22 mouse cellular contexts compared by ENCODE assay signal in the genomic region with DNA sequence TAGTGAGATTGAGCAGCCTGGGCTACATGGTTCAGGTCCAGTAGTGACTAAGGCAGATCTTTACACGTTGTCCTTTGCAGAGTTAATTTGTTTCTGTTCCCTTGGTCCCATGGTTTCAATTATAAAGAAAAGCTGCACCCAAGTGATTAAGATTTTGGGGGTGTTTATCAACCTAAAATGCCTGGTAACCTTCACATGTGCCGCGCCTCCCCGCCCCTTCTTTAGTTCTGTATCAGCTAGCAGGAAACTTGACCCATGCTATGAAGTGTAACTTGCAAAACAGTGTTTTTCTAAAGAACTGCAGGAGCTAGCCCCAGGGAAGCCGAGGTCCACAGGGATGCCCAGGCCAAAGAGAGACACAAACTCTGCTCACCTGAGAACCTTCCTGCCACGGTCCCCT. TPM values are rescaled to one million over a fixed set of nuclear protein-coding genes. Genes with fewer than 3 reads are reported as not detected.
DNase-seq lines count a peak whose midpoint lies in the region; ATAC-seq lines count a peak whose summit lies in the region.
"Had no signal": no experiment of that assay in that cellular context is flagged by ENCODE, and none has a peak within 500 bp of the region (broad histone marks: within the 10 kb centered on the region; RNA-seq: fewer than 3 reads in every experiment).

No protein-coding gene starts in this region.

- no peaks in the 10 kb centered on the region for H3K27me3 ChIP-seq in kidney, embryonic 16.5 days (ENCODE audit: insufficient read depth, low read length)
- no peaks in the 10 kb centered on the region for H3K27me3 ChIP-seq in liver, embryonic 11.5 days (replicated peaks; ENCODE audit: control insufficient read depth, insufficient read depth, low read length)
- H3K27me3 ChIP-seq: limb, embryonic 15.5 days; neural tube, embryonic 12.5 days; stomach, embryonic 15.5 days had no signal

- 52% methylated on average over 6 of the region's 6 CpGs for WGBS in kidney, embryonic 16.5 days
- 43% methylated on average over 6 of the region's 6 CpGs for WGBS in liver, embryonic 11.5 days

- ATAC-seq in kidney, embryonic 16.5 days (ENCODE audit: low FRiP score, low TSS enrichment), result no peak
- no peak for ATAC-seq in liver, embryonic 11.5 days (replicated peaks; ENCODE audit: low FRiP score)
- peak; percentile 36 for ATAC-seq in megakaryocyte-erythroid progenitor cell, adult 5-6 weeks (replicated peaks; ENCODE audit: low FRiP score, low TSS enrichment, poor library complexity, severe bottlenecking)
- ATAC-seq: forebrain, embryonic 14.5 days; intestine, postnatal 0 days had no signal

- H3K9me3 ChIP-seq in kidney, embryonic 16.5 days (ENCODE audit: low read length), result peaks cover 7% of the 10 kb centered on the region; the same call in 1 of the 2 replicates
- H3K9me3 ChIP-seq in liver, embryonic 11.5 days (ENCODE audit: control insufficient read depth, low read length), result no peaks in the 10 kb centered on the region
- H3K9me3 ChIP-seq: limb, embryonic 15.5 days; neural tube, embryonic 12.5 days; stomach, embryonic 15.5 days had no signal

- H3K9ac ChIP-seq in kidney, embryonic 16.5 days (replicated peaks; ENCODE audit: low read length), result no peak overlapping the region
- peak overlapping the region; percentile 53 for H3K9ac ChIP-seq in liver, embryonic 11.5 days (ENCODE audit: low read depth, low read length)
- H3K9ac ChIP-seq: hindbrain, embryonic 14.5 days; limb, embryonic 15.5 days; neural tube, embryonic 12.5 days; stomach, embryonic 15.5 days had no signal

- 0 out of 2 replicates have a peak overlapping the region, but pooled peaks have one; percentile 10 for H3K27ac ChIP-seq in kidney, embryonic 16.5 days (ENCODE audit: low read length)
- H3K27ac ChIP-seq in liver, embryonic 11.5 days (ENCODE audit: low read depth, low read length), result peak overlapping the region; percentile 84
- H3K27ac ChIP-seq: hindbrain, embryonic 14.5 days; limb, embryonic 15.5 days; neural tube, embryonic 12.5 days; stomach, embryonic 15.5 days had no signal

- no peak for DNase-seq in kidney, postnatal 25 days
- DNase-seq in c-Kit-positive CD71-positive TER-119-negative erythroid progenitor cells, embryonic 14.5 days (ENCODE audit: low read depth), result peak; percentile 75
- no peak for DNase-seq in liver, embryonic 11.5 days (ENCODE audit: low spot score)
- DNase-seq in adrenal gland, adult 18-20 months (ENCODE audit: low spot score in 2 of 2), result no peak
- no peak for DNase-seq in cerebellum, postnatal 4 days (ENCODE audit: low spot score in 2 of 2)
- DNase-seq: adrenal gland, adult 8-10 months; cerebellum, adult 2 months; kidney, postnatal 10 days; lung, postnatal 14 days had no signal

- no peak overlapping the region for H3K4me3 ChIP-seq in kidney, embryonic 16.5 days (ENCODE audit: low read length)
- H3K4me3 ChIP-seq in liver, embryonic 11.5 days (ENCODE audit: low read depth, low read length), result no peak overlapping the region
- H3K4me3 ChIP-seq: limb, embryonic 15.5 days; neural tube, embryonic 12.5 days; stomach, embryonic 15.5 days had no signal

- no peaks in the 10 kb centered on the region for H3K36me3 ChIP-seq in kidney, embryonic 16.5 days (ENCODE audit: insufficient read depth, low read length)
- H3K36me3 ChIP-seq in liver, embryonic 11.5 days (ENCODE audit: control insufficient read depth, insufficient read depth, low read length), result no peaks in the 10 kb centered on the region
- H3K36me3 ChIP-seq: limb, embryonic 15.5 days; neural tube, embryonic 12.5 days; stomach, embryonic 15.5 days had no signal

- peaks cover 47% of the 10 kb centered on the region for H3K4me1 ChIP-seq in kidney, embryonic 16.5 days (ENCODE audit: insufficient read depth, low read length)
- H3K4me1 ChIP-seq in liver, embryonic 11.5 days (replicated peaks; ENCODE audit: control insufficient read depth, insufficient read depth, low read length), result peaks cover 58% of the 10 kb centered on the region

- no peak overlapping the region for H3K4me2 ChIP-seq in kidney, embryonic 16.5 days (replicated peaks; ENCODE audit: low read depth, low read length)
- peak overlapping the region; percentile 55 for H3K4me2 ChIP-seq in liver, embryonic 11.5 days
- H3K4me2 ChIP-seq: hindbrain, embryonic 14.5 days; limb, embryonic 15.5 days; neural tube, embryonic 12.5 days; stomach, embryonic 15.5 days had no signal

RNA-seq across cellular contexts. Expression of a gene that starts 33.2 kb away (rescaled TPM):
- 38.0 and 41.0 TPM in 2 replicates for polyA plus RNA-seq in kidney, embryonic 16.5 days (2015; fragmentation: Nextera tagmentation; extraction: Ambion mirVana)
- polyA plus RNA-seq in liver, embryonic 11.5 days (2014; fragmentation: Nextera tagmentation; extraction: Ambion mirVana), result 31.2 and 32.9 TPM in 2 replicates
- 121 and 135 TPM in 2 replicates for total RNA-seq in megakaryocyte-erythroid progenitor cell, adult 5-6 weeks (2014; fragmentation: Nextera tagmentation)
- total RNA-seq in megakaryocyte-erythroid progenitor cell, adult 5-6 weeks (2017), result 50.3 and 61.7 TPM in 2 replicates
- 10 to 100 TPM; 34.9 to 50.4 TPM for total RNA-seq in adrenal gland, adult 18-20 months (2021)

RNA-seq across cellular contexts. Expression of a gene that starts 57.4 kb away (rescaled TPM):
- polyA plus RNA-seq in kidney, embryonic 16.5 days (2015; fragmentation: Nextera tagmentation; extraction: Ambion mirVana), result 2.9 and 3.0 TPM in 2 replicates
- not detected in 2 replicates for polyA plus RNA-seq in liver, embryonic 11.5 days (2014; fragmentation: Nextera tagmentation; extraction: Ambion mirVana)
- not detected in 2 replicates for total RNA-seq in megakaryocyte-erythroid progenitor cell, adult 5-6 weeks (2014; fragmentation: Nextera tagmentation)
- total RNA-seq in megakaryocyte-erythroid progenitor cell, adult 5-6 weeks (2017), result not detected in 2 replicates
- total RNA-seq in adrenal gland, adult 18-20 months (2021), result not detected
- total RNA-seq: adrenal gland, adult 8-10 months; granulocyte monocyte progenitor cell, adult 5-6 weeks; left cerebral cortex, postnatal 14 days; monocyte, adult 5-6 weeks had no signal
- polyA plus RNA-seq: cerebellum, adult 2 months; cortical plate, adult 2 months; forebrain, embryonic 14.5 days; heart, embryonic 16.5 days; hindbrain, embryonic 14.5 days; intestine, postnatal 0 days; limb, embryonic 15.5 days; neural tube, embryonic 12.5 days; stomach, embryonic 15.5 days had no signal
